Mouse (Mus musculus) v-Abl transformed pro-B cells (cell line): ENCODE measurements around the gene Ranbp17.
"Not testable (repeated sequence)": the region's sequence is repeated elsewhere in the genome, so short reads cannot be mapped to it uniquely, and the experiment has no call there.

Experiments used
- in situ Hi-C, 2 experiments: fragments of 400-800 bp; cut with MboI; formaldehyde crosslinking; loops; one replicate each; pipeline ENCODE4 v1.15.1; 2025; ENCODE audit not compliant: unreplicated experiment in 2 of 2

Ranbp17 gene

GRCm38 (mm10) chr11:33513376-33513991 is at the start of gene Ranbp17:
TSS of gene Ranbp17 (minus strand) at chr11:33513746.
- in situ Hi-C loops = no loop called here

DNA sequence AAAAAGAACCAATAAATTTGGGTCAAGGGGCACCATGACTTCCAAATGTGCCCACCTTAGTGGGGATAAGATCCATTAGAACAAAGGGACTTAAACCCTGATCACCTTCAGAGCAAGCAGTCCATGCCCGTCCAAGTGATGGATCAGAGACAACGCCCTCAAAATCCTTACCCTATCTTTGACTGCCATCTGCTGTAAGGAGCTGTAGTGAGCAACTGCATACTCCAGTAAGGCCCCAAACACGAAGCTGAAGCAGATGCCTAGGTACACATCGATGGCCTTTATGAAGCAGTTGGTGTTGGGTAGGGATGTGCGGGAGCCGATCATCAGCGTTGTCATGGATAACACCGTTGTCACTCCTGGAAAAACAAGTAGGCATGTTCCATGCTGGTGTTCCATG is 40.6 kb upstream of the Ranbp17 start:
- in situ Hi-C loops = no loop called here

DNA sequence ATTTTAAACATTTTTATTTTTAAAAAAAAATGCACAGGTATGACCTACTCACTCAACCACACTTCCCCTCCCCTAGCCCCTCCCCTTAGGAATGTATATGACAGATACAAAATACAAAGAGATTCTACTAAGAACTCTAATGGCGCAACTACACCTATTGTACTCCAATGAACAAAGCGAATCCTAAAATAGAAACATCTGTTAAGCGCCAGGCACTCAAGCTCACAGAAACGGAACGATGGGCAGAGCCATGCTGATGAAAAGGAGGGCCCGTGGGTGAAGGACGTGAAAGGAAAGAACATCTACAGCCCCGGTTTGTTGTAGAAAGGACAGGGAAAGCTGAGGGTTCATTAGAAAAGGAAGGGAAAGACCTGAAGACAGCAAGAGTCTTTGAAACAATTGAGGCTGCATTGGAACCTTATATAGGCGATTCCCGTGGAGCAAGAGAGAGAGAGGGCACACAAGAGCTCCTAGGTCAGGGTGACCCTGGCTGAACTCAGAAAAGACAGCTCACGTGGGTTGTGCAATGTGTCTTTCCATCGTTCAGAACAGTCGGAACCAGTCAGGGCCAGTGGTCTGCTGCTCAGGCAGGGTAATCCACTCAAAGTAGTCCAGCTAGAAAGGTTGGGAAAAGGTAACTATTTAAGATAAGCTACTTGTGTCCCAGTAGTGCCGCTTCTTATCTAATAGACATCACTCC is 37.5 kb upstream of the Ranbp17 start:
- in situ Hi-C loops = no loop called here

- in situ Hi-C loops = no loop called here
These were observed 33.8 kb upstream of the Ranbp17 start for GRCm38 (mm10) chr11:33547386-33547785.

- in situ Hi-C loops = no loop called here
These were observed 31.4 kb upstream of the Ranbp17 start for GRCm38 (mm10) chr11:33544945-33545344.

GRCm38 (mm10) chr11:33544121-33544520 is 30.6 kb upstream of the Ranbp17 start:
- in situ Hi-C loops = no loop called here

- in situ Hi-C loops = no loop called here
These were observed 24.0 kb upstream of the Ranbp17 start for GRCm38 (mm10) chr11:33537390-33538125.

- in situ Hi-C loops = no loop called here
These were observed 23.1 kb upstream of the Ranbp17 start for GRCm38 (mm10) chr11:33536636-33537035.

GRCm38 (mm10) chr11:33534541-33534940 is 21.0 kb upstream of the Ranbp17 start:
- in situ Hi-C loops = no loop called here

- in situ Hi-C loops = no loop called here
These were observed 20.0 kb upstream of the Ranbp17 start for GRCm38 (mm10) chr11:33533577-33533976.

GRCm38 (mm10) chr11:33529576-33529975 is 16.0 kb upstream of the Ranbp17 start:
- in situ Hi-C loops = no loop called here

- in situ Hi-C loops = no loop called here
These were observed 631 bp downstream of the Ranbp17 start for GRCm38 (mm10) chr11:33512854-33513375.

DNA sequence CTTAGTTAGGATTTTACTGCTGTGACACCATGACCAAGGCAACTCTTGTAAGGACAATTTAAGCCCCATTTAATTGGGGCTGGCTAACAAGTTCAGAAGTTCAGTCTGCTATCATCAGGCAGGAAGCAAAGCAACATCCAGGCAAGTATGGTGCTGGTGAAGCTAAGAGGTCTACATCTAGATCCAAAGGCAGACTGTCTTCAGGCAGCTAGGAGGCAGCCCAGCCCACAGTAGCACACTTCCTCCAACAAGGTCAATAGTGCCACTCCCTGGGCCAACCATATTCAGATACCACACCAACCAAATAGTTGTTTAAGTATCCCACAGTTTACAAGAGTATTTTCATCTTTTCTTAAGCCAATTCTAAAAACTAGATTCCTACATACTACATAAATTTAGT is 4.1 kb downstream of the Ranbp17 start:
- in situ Hi-C loops = no loop called here

- in situ Hi-C loops = no loop called here
These were observed 27.8 kb downstream of the Ranbp17 start for GRCm38 (mm10) chr11:33485746-33486145.

GRCm38 (mm10) chr11:33480410-33480809 is 33.1 kb downstream of the Ranbp17 start:
- in situ Hi-C loops = no loop called here

DNA sequence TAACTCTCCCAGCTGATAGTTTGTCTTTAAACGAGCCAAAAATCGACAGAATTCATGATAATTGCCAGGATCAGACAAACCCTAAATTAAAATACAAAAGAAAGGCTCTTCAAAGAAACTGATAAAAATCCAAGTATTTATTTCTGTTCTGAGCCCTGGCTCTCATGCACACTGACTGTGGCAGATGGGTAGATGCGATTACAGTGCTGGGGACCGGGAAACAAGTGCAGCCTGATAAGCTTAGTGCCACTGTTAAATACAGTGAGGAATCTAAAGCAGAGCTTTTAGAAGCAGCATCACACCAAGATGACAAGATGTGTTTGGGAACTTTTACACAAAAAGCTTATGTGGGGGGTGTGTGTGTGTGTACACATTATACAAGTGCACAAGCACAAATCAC is 34.3 kb downstream of the Ranbp17 start:
- in situ Hi-C loops = no loop called here

- in situ Hi-C loops = no loop called here
These were observed 36.9 kb downstream of the Ranbp17 start for GRCm38 (mm10) chr11:33476634-33477033.

GRCm38 (mm10) chr11:33461172-33461571 is 52.4 kb downstream of the Ranbp17 start:
- in situ Hi-C loops = no loop called here

- in situ Hi-C loops = no loop called here
These were observed 59.5 kb downstream of the Ranbp17 start for GRCm38 (mm10) chr11:33454069-33454468.

DNA sequence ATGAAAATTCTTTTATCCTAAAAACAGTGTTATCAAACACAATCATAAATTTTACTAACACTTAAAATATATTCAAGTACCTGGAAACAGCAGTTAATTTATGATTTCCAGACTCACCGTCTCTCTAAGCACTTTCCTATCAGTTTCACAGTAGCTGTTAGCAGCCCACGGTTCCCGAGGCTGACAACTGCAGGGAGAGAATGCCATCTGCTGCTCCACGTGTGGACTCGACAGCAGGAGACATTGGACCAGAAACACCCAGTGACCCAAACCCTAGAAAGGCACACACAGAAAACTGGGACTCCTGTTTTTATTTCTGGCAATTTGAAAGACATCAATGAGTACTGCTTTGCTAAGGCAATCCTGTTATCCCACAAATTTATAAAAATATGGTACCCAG is 79.7 kb downstream of the Ranbp17 start:
- in situ Hi-C loops = no loop called here

GRCm38 (mm10) chr11:33428238-33428637 is 85.3 kb downstream of the Ranbp17 start:
- in situ Hi-C loops = not testable (repeated sequence)
